Mouse (Mus musculus) erythroblast, embryonic 14.5 days (primary cell): Measurements from ENCODE around the gene 4930412O13Rik. TPM values are rescaled to one million over a fixed set of nuclear protein-coding genes. Genes with fewer than 3 reads are reported as not detected.
A peak's percentile ranks its signal among the peaks of the same experiment; 100 is the strongest.

Experiments used
- H3K27me3 ChIP-seq: 2 replicates; pipeline ENCODE4 v1.6.1; 2012; ENCODE audit warnings: inconsistent platforms; ENCODE audit not compliant: control insufficient read depth
- H3K36me3 ChIP-seq: 2 replicates; pipeline ENCODE4 v1.6.1; 2012; ENCODE audit warnings: mild to moderate bottlenecking, inconsistent platforms; ENCODE audit not compliant: control insufficient read depth
- H3K4me1 ChIP-seq: 2 replicates; pipeline ENCODE4 v1.6.1; 2012; ENCODE audit warnings: inconsistent platforms; ENCODE audit not compliant: control insufficient read depth
- H3K4me3 ChIP-seq: replicated peaks from 2 replicates; pipeline ENCODE3; 2012; ENCODE audit warnings: moderate library complexity, mild to moderate bottlenecking, inconsistent platforms
- H3K9me3 ChIP-seq: 2 replicates; pipeline ENCODE4 v1.6.1; 2012; ENCODE audit warnings: low read length, inconsistent platforms, mixed read lengths; ENCODE audit not compliant: control insufficient read depth
- GATA1 ChIP-seq: IDR thresholded peaks from 2 replicates; pipeline ENCODE4 v1.6.1; 2012; ENCODE audit warnings: low read length, inconsistent platforms, mixed read lengths
- TAL1 ChIP-seq: IDR thresholded peaks from 3 replicates; pipeline ENCODE4 v1.6.1; 2012; ENCODE audit warnings: low read length, inconsistent platforms, mixed read lengths
- polyA plus RNA-seq: library from polyadenylated mRNA; stranded (reverse); fragments of >175 nt; gene quantifications from 2 replicates; pipeline ENCODE4 v1.2.3, GENCODE M21; 2012

The 4930412O13Rik gene
- polyA plus RNA-seq, 1 experiment: not detected

GRCm38 (mm10) chr2:9890906-9891305, 9.9 kb downstream of the 4930412O13Rik start:
- Histone ChIP-seq H3K27me3 (peaks cover 98% of the 10 kb centered on the region), H3K9me3 (no peaks in the 10 kb centered on the region; the same call in 1 of the 2 replicates), H3K4me1 (no peaks in the 10 kb centered on the region; the same call in 1 of the 2 replicates), H3K4me3 (no peak overlapping the region), H3K36me3 (no peaks in the 10 kb centered on the region)
- no peak for TF ChIP-seq GATA1
- no peak for TF ChIP-seq TAL1

GRCm38 (mm10) chr2:9892541-9892940, 11.5 kb downstream of the 4930412O13Rik start:
- Histone ChIP-seq H3K4me1 (no peaks in the 10 kb centered on the region; the same call in 1 of the 2 replicates), H3K36me3 (no peaks in the 10 kb centered on the region), H3K4me3 (no peak overlapping the region), H3K9me3 (no peaks in the 10 kb centered on the region; the same call in 1 of the 2 replicates), H3K27me3 (peaks cover 98% of the 10 kb centered on the region)
- no peak for TF ChIP-seq TAL1

- H3K9me3 ChIP-seq: no peaks in the 10 kb centered on the region; the same call in 1 of the 2 replicates
- peaks cover 97% of the 10 kb centered on the region for H3K27me3 ChIP-seq
- TF ChIP-seq GATA1: no peak
- no peak for TF ChIP-seq TAL1
These were observed 12.4 kb downstream of the 4930412O13Rik start for GRCm38 (mm10) chr2:9893272-9893953.

GRCm38 (mm10) chr2:9894836-9895593, 14.0 kb downstream of the 4930412O13Rik start:
- H3K4me1 ChIP-seq: no peaks in the 10 kb centered on the region
- TF ChIP-seq GATA1 (no peak), TAL1 (no peak)
- H3K4me3 ChIP-seq: no peak overlapping the region
- H3K27me3 ChIP-seq: peaks cover 97% of the 10 kb centered on the region
- no peaks in the 10 kb centered on the region for H3K36me3 ChIP-seq
- H3K9me3 ChIP-seq: no peaks in the 10 kb centered on the region

More at GRCm38 (mm10) chr2:9893272-9893953, 12.4 kb downstream of the 4930412O13Rik start:
- no peaks in the 10 kb centered on the region for H3K36me3 ChIP-seq
- no peaks in the 10 kb centered on the region; the same call in 1 of the 2 replicates for H3K4me1 ChIP-seq
- H3K4me3 ChIP-seq: no peak overlapping the region

GRCm38 (mm10) chr2:9896097-9896770, 15.2 kb downstream of the 4930412O13Rik start:
- Histone ChIP-seq H3K9me3 (no peaks in the 10 kb centered on the region), H3K27me3 (peaks cover 85% of the 10 kb centered on the region), H3K36me3 (no peaks in the 10 kb centered on the region), H3K4me1 (no peaks in the 10 kb centered on the region), H3K4me3 (no peak overlapping the region)
- no peak for TF ChIP-seq TAL1
- TF ChIP-seq GATA1: no peak

- Histone ChIP-seq H3K4me3 (no peak overlapping the region), H3K27me3 (peaks cover 73% of the 10 kb centered on the region), H3K9me3 (no peaks in the 10 kb centered on the region), H3K36me3 (no peaks in the 10 kb centered on the region), H3K4me1 (no peaks in the 10 kb centered on the region)
- TF ChIP-seq TAL1: no peak
- no peak for TF ChIP-seq GATA1
These were observed 16.8 kb downstream of the 4930412O13Rik start for GRCm38 (mm10) chr2:9897846-9898245.

- no peak for TF ChIP-seq TAL1
- no peak for TF ChIP-seq GATA1
- H3K27me3 ChIP-seq: peaks cover 20% of the 10 kb centered on the region
- no peaks in the 10 kb centered on the region for H3K36me3 ChIP-seq
- H3K4me3 ChIP-seq: no peak overlapping the region
- peaks cover 3% of the 10 kb centered on the region for H3K4me1 ChIP-seq
- H3K9me3 ChIP-seq: no peaks in the 10 kb centered on the region
These were observed 23.0 kb downstream of the 4930412O13Rik start for GRCm38 (mm10) chr2:9903854-9904560.

GRCm38 (mm10) chr2:9905995-9906394, 24.9 kb downstream of the 4930412O13Rik start:
- H3K9me3 ChIP-seq: no peaks in the 10 kb centered on the region
- peaks cover 3% of the 10 kb centered on the region for H3K4me1 ChIP-seq
- no peak for TF ChIP-seq GATA1
- TF ChIP-seq TAL1: no peak
- peaks cover 10% of the 10 kb centered on the region for H3K27me3 ChIP-seq
- H3K4me3 ChIP-seq: peak overlapping the region; percentile 11
- no peaks in the 10 kb centered on the region for H3K36me3 ChIP-seq
